Mouse (Mus musculus) olfactory bulb, adult 2 months (tissue): ENCODE results near the gene Tas2r144.

Experiments used
- CTCF ChIP-seq: fragments of 200-500 bp; IDR thresholded peaks from 2 replicates; pipeline ENCODE4 v1.5.1; 2012; ENCODE audit warnings: low read depth, mild to moderate bottlenecking, low read length, moderate library complexity; ENCODE audit not compliant: insufficient read depth
- POLR2A ChIP-seq: fragments of 200-500 bp; IDR thresholded peaks from 2 replicates; pipeline ENCODE4 v1.6.1; 2012; ENCODE audit warnings: mild to moderate bottlenecking, low read depth, low read length, moderate library complexity; ENCODE audit not compliant: insufficient read depth

- TF ChIP-seq CTCF: no peak
- no peak for TF ChIP-seq POLR2A
These were observed 26.4 kb downstream of the Tas2r144 start for GRCm38 (mm10) chr6:42241311-42242045.
